Mouse (Mus musculus): ENCODE measurements around the gene Dmxl2. TPM values are rescaled to one million over a fixed set of nuclear protein-coding genes. Genes with fewer than 3 reads are reported as not detected.
A peak's percentile ranks its signal among the peaks of the same experiment; 100 is the strongest.

Dmxl2 gene
- total RNA-seq, 2 experiments from 2014 or later: 21.2 to 24.5 TPM

DNA sequence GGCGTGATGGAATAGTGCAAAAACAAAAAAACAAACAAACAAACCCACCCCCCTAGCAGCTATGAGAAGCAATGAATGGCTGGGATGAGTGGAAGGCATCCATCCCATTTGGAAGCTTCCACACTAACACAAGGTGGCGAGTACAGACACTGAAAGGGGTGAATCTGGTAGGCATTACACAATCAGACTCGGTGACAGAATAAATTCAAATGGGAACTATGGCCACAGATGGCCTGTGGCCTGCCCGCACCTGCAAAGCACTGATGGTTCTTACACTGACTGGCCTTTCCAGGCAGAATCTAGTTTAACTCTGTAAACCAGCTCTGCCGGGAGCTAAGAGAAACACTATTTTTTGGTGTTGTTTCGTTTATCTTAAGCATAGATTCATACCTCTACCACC, 2.1 kb downstream of the Dmxl2 start:
- DNase-seq: no peak

DNA sequence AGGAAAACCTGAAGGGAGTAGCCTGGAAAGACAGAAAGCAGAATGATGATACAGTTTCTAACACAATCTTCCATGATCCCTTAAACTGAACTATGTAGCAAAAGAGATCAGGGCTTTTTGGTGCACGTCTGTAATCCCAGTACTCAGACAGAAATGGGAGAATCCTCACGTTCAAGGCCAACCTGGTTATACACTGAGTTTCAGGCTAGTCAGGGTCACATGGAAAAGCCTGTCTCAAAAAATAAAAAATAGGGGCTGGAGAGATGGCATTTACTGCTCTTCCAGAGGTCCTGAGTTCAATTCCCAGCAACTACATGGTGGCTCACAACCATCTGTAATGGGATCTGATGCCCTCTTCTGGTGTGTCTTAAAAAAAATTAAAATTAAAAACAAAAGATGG, 11.0 kb downstream of the Dmxl2 start:
- DNase-seq: no peak

DNA sequence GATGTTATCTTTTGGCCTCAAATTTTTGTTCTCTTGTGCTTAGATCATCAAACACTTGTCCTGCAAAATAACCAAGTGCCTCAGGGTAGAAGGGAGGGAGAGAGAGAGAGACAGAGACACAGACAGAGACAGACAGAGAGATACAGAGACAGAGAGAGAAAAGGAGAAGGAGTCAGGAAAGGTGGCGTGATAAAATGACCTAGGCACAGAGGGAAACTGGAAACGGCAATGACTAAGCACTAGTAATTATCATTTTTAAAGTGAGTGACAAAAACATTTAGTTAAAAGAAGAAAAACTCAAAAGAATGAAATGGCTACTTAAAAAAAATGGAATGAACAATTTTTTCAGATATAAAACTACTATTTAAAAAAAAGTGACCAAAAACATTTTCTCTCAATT, 11.8 kb downstream of the Dmxl2 start:
- DNase-seq: no peak

DNA sequence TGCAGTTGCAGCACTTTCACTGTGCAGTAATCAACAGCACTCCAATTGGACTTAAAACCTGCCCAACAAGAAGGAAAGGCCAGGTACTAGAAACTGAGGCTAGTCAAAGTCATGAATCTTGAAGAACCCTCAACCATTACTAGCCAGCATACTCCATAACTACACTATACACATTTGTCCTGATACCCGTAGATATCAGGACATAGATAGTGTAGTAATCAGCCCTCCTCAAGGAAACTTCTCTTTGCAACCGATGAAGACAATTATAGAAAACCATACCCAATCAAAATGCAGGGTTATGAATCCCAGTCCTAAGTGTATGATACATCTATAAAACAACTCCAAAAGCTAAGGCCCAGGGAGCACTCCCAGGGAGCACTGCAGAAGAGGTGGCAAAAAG, 16.5 kb downstream of the Dmxl2 start:
- no peak for DNase-seq

DNA sequence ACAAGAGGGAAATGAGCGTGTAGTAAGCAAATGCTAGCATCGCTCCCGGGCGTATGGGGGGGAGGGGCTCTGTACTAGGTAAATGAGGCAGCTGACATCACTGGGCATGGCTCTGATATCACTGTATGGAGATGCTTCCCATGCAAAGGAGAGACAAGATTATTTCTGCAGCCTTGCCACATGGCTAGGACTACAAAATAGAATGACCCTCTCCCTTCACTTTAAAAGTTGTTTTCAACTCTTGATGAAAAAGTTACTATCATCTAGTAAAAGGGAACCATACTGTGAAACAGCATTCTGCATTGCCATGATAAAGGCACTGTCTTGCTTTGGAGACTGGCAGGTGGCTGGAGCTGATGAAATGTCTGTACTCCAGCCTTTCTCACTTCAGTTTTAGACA, 18.2 kb downstream of the Dmxl2 start:
- no peak for DNase-seq

DNA sequence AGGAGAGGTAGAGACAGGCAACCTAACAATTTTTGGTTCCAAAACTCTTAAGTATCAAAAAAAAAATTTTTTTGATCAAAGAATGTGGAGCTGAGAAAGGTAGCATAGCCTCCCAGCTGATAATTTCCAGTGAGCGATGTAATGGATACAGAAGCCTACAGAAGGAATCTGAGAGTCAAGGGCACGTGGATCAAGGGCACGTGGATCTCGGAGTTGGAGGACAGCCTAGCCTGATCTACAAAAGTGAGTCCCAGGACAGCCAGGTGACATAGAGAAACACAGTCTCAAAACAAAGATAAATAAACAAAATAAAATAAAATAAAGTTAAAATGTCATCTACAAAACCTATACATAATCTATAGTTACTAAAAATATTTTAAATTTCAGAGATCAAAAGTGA, 18.7 kb downstream of the Dmxl2 start:
- DNase-seq: no peak

DNA sequence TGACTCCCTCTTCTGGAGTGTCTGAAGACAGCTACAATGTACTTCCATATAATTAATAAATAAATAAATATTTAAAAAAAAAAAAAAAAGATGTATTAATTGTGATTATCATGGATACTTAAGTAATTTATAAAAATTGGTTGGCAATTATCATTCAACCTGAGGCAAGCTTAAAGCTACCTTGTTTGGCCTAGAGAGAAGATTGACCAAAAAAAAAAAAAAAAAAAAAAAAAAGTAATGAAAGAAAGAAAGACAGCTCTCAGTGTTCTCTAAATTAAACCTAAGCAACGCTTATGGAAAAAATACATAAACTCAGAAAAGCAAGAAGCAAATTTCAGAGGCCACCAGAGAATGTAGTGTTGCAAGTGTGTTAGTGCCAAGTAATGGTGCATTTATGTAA, 22.4 kb downstream of the Dmxl2 start:
- DNase-seq: no peak

DNA sequence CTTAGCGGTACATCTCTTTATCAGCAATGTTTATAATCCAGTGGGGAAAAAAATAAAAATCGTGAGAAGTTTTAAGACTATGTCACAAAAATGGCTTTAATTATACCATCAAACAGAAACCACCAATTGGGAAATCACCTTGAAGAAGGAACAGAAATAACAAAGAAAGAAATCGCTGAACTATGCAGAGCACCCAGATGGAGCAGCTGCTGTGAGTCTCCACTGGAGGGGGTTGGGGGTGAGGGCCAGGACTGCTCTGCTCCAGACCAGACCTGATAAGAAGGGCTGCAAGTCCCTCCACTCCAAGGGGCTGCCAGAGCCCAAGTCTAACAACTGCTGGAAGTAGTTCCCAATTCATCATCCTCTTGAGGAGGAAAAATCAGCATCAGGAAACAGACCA, 23.3 kb downstream of the Dmxl2 start:
- no peak for DNase-seq

DNA sequence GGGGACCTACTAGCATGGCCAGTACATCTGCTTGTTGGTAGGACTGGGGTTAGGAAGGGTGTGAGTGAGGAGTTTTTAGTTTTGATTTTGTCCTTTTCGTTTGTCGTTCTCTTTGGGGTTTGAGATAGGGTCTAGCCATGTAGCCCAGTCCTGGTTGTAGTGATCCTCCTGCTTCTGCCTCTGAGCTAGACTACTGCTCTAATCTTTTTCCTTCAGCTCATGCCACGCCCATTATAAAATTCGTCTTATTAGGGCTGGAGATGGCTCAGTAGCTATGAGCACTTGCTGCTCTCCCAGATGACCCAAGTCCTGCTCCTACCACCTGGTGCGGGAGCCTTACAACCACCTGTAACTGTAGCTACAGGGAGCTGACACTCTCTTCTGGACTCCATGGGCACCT, 26.9 kb downstream of the Dmxl2 start:
- no peak for DNase-seq

DNA sequence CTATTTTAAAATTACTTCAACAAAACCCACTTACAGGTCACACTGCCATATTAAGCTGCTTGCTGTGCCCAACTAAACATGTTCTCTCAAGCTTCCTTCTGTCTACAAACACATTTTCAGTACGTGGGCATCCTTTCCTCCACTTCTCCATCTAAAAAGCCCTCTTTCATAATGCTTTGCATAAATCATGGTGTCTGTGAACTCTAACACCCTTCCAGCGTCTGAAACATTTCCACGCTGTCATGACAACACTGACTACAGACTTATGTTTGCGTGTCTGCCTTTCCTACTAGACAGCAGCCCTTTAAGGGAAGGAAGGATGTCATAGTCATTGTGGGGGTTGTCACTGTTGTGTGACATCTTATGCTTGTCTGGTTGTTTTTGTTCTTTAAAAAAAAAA, 27.4 kb downstream of the Dmxl2 start:
- no peak for DNase-seq

DNA sequence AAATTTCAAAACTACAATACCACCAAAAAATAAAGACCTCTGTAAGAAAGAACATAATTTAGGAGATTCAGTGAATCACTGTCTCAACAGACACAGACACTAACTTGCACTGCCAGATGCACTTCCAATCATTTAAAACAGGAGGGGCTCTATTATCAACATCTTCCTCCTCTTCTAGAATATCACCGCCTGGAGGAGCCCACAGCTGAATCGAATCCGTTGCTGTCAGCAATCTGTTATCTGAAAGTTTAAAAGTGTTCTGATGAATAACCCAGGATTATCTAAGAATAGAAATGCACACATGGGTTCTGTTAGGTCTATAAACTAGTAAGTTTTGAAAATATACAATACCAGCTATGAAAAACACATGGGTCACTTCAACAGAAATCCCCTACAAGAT, 28.6 kb downstream of the Dmxl2 start:
- DNase-seq: no peak

DNA sequence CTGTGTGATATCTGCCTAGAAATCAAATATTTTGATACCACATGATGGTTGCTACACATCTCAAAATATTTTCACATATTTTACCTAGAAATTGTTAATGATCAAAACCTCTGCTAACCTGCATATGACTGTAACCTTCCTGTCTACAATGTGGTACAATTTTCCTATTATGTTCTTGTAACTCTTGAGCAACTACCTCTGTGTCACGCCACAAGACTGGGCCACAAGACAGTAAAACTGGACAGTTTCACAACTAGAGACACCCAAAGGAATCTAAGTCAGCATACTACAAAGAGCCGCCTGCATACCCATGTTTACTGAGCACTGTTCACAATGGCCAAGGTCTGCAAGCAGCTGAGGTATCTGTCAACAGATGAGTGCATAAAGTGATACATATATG, 32.1 kb downstream of the Dmxl2 start:
- DNase-seq: no peak

DNA sequence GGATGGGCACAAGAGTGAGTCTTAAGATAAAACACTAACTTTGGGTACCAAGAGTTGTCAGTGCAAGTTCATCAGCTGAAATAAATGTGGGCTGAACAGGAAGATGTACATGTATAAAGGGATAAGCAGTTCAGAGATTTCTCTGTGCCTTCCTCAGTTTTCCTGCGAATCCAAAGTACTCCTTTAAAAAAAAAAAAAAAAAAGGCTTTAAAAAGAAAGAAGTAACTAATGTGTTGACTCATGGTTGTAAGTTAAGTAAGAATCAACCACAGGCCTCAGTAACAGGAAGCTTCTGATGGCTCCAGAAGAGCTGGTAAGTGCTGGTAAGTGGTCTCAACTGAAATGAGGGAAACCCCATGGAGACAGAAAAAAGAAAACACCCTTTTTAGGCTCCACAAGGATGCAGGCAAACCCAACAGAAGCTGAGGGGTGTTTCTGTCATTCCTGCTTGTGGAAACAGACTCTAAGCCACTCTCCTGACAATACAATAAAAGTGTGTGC, 33.9 kb downstream of the Dmxl2 start:
- no peak for DNase-seq

DNA sequence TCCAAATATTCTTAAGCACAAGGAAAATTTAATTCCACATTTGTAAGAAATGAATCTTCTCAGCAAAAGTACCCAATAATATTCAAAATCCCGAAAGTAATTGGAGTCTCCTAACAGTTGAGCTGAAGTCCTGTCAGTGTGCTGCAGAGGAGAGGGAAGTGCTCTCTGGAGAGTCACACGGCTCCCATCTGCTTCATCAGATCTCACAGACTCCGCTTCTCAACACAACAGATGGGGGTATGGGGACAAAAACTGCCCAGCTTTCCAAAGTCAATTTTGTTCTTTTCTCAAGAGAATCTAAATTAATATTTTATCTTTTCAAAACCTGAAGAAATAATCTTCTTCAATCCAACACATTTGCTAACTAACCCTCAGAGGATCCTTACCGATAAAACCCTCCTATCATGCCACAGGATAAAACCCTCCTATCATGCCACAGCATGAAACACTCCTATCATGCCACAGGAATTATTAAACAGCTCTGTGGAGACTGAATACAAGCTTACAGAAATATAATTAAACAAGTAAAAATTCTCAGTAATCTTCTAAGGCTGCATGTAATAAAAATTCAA, 37.9 kb downstream of the Dmxl2 start:
- DNase-seq: no peak

DNA sequence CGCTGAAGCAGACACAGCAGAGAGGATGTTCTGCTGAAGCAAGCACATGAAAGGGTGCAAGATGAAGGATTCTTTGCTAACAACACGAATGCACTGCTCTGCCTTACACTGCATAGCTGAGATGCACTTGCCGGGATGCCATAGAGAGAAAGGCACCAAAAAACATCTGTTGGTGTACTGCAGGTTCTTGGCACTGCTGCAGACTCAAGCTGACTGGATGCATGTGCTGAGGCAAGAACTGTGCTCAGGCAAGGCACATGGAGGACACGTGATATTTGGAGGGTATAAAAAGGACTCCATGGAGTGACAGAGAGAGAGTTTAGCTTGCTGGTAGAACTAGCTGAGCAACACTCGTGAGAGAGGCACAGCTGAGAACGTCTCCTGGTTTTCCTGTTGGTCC, 62.4 kb downstream of the Dmxl2 start:
- DNase-seq: no peak

DNA sequence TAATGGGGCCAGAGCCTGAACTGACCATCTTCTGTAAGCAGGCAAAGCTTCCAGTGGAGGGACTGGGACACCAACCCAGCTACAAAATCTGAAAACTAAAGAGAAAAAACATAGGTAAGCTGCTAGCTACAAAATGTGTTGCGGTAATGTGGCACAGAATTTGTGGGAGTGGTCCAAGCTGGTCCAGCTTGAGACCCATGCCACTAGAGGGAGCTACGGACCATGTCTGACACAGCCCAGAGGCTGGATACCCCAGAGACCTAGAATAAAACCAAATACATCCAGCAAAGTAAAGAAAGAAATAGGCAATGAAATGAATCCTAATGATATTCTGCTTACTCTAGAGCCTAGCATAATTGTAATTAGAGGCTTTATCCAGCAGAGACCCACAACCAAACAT, 63.2 kb downstream of the Dmxl2 start:
- DNase-seq: peak; percentile 66

DNA sequence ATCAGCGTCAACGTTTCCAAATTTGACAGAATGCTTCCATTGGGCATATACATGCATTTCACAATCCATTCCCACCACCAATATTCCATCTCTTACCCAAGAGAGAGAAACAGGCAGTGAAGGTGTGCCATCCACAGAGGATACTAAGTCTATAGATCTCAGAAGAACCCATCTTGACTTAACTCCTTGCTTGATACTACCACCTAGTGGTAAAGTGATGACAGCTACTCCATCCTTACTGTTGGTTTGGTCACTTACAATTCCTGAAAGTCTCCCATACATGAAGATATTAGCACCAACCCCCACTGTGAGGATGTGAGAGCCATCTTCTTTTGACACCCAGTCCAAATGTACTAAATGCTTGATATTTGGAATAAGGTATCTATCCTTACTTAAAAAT, 85.2 kb downstream of the Dmxl2 start:
- no peak for DNase-seq

DNA sequence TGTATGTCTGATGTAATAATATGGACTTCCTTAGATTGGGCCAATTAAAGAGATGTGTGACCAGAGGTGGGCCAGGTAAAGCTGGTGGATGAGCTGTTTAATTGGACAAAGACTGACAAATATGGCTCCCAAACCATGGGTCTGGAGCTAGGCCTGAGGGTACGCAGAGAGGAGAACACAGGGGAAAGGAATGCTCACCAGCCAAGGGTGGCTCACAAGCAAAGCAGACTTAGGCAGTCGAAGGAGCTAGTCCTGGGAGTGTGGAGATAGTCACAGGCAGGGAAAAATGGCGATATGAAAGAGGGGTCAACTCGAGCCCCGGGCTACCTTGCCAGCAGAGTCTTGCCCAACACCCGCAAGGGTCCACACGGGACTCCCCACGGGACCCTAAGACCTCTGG, 144.7 kb downstream of the Dmxl2 start:
- DNase-seq: no peak

DNA sequence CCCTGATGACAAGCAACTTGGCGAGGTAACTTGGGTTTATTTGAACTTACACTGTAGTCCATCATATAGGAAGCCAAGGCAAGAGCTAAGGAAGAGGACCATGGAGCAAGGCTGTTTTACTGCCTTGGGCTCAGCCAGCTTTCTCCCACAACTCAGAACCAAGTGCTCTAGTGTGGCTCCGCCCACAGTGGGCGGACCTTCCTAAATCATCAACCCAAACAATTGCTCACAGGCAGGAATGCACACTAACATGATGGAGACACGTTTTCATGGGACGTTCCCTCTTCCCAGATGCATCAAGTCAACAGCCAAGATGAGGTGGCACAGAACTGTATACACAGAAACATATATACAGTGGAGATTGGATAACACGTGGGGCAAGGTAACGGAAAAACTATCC, 159.4 kb downstream of the Dmxl2 start:
- DNase-seq: no peak

DNA sequence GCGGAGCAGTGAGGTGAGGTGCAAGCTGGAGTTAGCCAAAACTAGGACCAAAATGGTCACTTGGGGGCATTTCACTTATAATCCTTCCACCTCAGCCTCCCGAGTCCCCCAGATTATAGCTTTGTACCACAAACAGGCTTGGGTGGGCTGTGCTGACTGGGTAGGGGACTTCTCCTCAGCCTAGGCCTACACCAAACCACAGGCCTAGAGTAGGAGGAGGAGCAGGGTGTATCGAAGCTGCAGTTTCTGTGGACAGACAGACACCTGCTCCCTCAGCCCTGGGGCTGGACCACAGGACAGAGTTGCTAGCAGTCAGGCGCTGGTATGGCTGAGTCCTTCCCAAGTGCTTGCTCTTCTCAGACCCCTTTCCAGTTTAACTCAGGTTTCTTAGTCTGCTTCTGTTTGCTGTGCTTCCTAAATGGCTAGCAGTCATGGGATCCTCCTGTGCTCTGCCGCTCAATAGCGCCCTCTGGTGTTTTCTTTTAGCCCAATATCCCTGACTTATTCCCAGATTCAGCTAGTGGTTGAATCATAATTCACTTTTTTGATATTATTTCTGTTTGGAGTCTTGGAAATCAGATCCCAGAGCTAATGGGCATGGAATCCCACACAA, 164.8 kb downstream of the Dmxl2 start:
- DNase-seq: peak; percentile 62

DNA sequence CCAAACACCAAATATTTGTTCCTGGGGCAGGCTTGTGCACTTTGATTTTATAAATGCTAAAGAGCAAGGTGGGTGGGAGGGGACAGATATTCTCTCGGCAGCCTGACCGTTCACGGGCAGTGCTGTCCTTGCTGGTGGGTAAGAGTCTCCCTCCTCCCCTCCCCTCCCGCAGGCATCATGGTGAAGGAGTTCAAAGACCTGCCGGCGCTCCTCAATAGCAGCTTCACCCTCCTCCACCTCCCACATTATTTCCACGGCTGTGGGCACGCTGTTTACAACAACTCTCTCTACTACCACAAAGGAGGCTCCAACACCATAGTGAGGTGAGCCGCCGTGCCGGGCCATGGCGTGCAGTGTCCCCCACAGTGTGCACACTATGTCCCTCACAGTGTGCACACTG, 165.8 kb downstream of the Dmxl2 start:
- DNase-seq: no peak

DNA sequence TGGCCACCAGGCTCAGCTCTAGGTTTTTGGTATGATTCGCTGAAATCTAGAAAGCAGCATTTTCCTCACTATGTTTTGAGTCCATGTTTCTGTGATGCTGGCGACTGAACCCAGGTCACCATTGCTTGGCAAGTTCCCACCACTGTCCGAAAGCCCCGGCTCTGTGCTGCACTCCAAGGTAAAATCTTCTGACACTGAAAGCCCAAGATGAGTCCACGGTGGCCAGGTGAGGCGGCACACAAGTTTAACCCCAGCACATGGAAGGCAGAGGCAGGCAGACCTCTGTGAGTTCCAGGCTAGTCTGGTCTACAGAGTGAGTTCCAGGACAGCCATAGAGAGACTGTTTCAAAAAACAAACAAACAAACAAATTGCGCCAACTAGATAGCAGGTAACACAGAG, 172.2 kb downstream of the Dmxl2 start:
- DNase-seq: no peak

DNA sequence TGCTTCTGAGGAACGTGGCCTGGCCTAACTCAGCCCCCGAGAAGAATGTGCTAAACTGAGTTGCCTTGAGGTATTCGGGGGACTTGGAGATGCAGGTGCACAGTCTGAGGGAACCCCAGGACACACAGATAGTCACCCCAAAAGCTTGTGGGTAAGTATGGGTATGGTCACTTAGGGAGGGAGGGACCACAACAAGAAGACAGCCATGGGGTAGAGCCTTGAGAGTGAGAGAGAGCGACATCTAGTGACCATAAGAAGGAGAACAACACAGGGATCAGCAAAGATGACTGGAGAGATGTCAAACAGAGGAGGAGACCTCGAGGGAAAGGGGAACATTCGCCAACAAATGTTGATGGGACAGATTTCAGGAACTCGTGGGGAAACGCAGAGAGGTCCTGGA, 178.0 kb downstream of the Dmxl2 start:
- DNase-seq: no peak

DNA sequence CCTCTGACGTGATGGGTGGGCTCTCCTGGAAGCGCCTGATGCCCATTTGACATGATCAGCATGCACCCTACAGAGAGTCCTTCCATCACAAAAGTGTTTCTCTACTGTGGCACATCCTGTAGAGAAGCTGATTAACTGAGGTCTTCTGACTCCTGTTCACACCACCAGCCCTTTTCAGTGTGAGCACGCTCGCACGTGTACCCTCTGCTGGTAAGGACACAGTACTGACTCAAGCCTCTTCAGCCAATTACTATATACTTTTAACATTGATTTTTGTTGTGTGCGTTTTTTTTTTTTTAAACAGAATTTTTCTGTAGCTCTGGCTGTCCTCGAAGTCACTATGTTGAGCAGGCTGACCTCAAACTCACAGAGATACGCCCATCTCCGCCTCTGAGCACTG, 185.1 kb downstream of the Dmxl2 start:
- no peak for DNase-seq

Measured in heart, postnatal 4 days (tissue).